Mouse (Mus musculus): ENCODE results near the gene Gm5868. TPM values are rescaled to one million over a fixed set of nuclear protein-coding genes. Genes with fewer than 3 reads are reported as not detected.

Gene Gm5868
- 3.2 and 3.8 TPM in 2 replicates for polyA plus RNA-seq (2012; rRNA removed)

GRCm38 (mm10) chr5:72587192-72587681 lies at the start of gene Gm5868:
Gene Gm5868, minus strand, starts transcription at chr5:72587551.

GRCm38 (mm10) chr5:72580970-72581332 lies 6.4 kb downstream of the Gm5868 start, which contains the start of gene Zar1:
Gene Zar1, minus strand, starts transcription at chr5:72581254.

DNA sequence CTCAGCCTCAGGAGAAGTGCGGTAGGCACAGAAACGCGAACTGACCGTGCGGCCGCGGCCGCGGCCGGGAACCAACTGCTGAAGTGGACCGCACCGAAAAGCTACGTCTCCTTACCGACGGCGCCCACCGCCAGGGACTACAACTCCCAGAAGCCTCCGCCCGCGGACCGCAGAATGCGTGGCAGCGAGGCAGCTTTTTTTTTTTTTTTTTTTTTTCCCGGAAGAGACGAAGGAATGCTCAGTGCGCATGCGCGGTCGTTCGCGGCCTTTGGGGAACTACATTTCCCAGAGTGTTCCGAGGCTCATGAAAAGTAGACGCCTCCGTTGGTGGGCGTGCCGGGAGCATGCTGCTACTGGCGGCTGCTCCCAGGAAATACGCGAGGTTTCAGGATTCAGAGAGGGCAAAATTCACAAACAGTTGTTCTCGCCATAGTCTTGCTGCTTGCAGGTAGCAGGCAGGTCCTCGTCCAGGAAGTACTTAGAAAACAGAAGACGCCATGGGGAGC lies 27.8 kb downstream of the Gm5868 start, which contains the start of gene Nfxl1:
TSS of gene Nfxl1 (minus strand) at position 141 of the 506 bp plus-strand sequence.

Other genes with a start within 250 kb of the Gm5868 start
- 0.97 and 3.1 TPM in 2 replicates for gene Corin, start 83.1 kb downstream of the Gm5868 start, polyA plus RNA-seq (2012; rRNA removed)
- gene Nfxl1, start 27.9 kb downstream of the Gm5868 start, polyA plus RNA-seq (2012; rRNA removed) = 22.7 and 25.8 TPM in 2 replicates
- gene Zar1, start 6.3 kb downstream of the Gm5868 start, polyA plus RNA-seq (2012; rRNA removed) = 1.8 and 2.1 TPM in 2 replicates
- not detected in 2 replicates for gene Cnga1, start 56.7 kb upstream of the Gm5868 start, polyA plus RNA-seq (2012; rRNA removed)
- 0.17 and 0.84 TPM in 2 replicates for gene Nipal1, start 60.2 kb upstream of the Gm5868 start, polyA plus RNA-seq (2012; rRNA removed)
- gene Txk, start 165.2 kb upstream of the Gm5868 start, polyA plus RNA-seq (2012; rRNA removed) = 0.05 and 0.08 TPM in 2 replicates